19 mouse cellular contexts compared by ENCODE assay signal in genomic region chr2:125484910-125485309, GRCm38 (mm10). TPM values are rescaled to one million over a fixed set of nuclear protein-coding genes. Genes with fewer than 3 reads are reported as not detected.
DNase-seq lines count a peak whose midpoint lies in the region; ATAC-seq and TF ChIP-seq lines count a peak whose summit lies in the region.
"Had no signal": no experiment of that assay in that cellular context is flagged by ENCODE, and none has a peak within 500 bp of the region (broad histone marks: within the 10 kb centered on the region; RNA-seq: fewer than 3 reads in every experiment).

No protein-coding gene starts in this region.

- 79% methylated on average over 9 of the region's 9 CpGs for WGBS in intestine, embryonic 15.5 days
- 79% methylated on average over 9 of the region's 9 CpGs for WGBS in intestine, embryonic 16.5 days
- 69% methylated on average over 9 of the region's 9 CpGs for WGBS in heart, embryonic 12.5 days

- no peak overlapping the region for H3K4me3 ChIP-seq in intestine, embryonic 15.5 days (replicated peaks)
- H3K4me3 ChIP-seq in intestine, embryonic 16.5 days (ENCODE audit: low read length), result no peak overlapping the region
- H3K4me3 ChIP-seq in heart, embryonic 12.5 days, result no peak overlapping the region
- H3K4me3 ChIP-seq in myocyte, result no peak overlapping the region
- H3K4me3 ChIP-seq: limb, embryonic 15.5 days; midbrain, embryonic 10.5 days; neural tube, embryonic 15.5 days had no signal

- no peaks in the 10 kb centered on the region for H3K27me3 ChIP-seq in intestine, embryonic 15.5 days (replicated peaks)
- H3K27me3 ChIP-seq in intestine, embryonic 16.5 days (replicated peaks; ENCODE audit: control insufficient read depth, insufficient read depth, low read length), result no peaks in the 10 kb centered on the region
- H3K27me3 ChIP-seq in heart, embryonic 12.5 days (replicated peaks), result no peaks in the 10 kb centered on the region
- H3K27me3 ChIP-seq in myocyte (ENCODE audit: control insufficient read depth, insufficient read depth, insufficient read length), result no peaks in the 10 kb centered on the region
- H3K27me3 ChIP-seq: neural tube, embryonic 15.5 days had no signal

- H3K79me2 ChIP-seq in myocyte (ENCODE audit: control insufficient read depth, insufficient read depth), result peaks cover 99% of the 10 kb centered on the region

- TF ChIP-seq POLR2A in myocyte (IDR thresholded peaks at IDR 0.05; ENCODE audit: insufficient read length, low read depth), result no peak

- H3K9me3 ChIP-seq in intestine, embryonic 15.5 days, result no peaks in the 10 kb centered on the region
- no peaks in the 10 kb centered on the region for H3K9me3 ChIP-seq in intestine, embryonic 16.5 days (ENCODE audit: control insufficient read depth, low read length)
- H3K9me3 ChIP-seq in heart, embryonic 12.5 days (replicated peaks), result no peaks in the 10 kb centered on the region
- H3K9me3 ChIP-seq: G1E; limb, embryonic 15.5 days; midbrain, embryonic 10.5 days; neural tube, embryonic 15.5 days had no signal

- H3K36me3 ChIP-seq in intestine, embryonic 15.5 days, result no peaks in the 10 kb centered on the region
- H3K36me3 ChIP-seq in intestine, embryonic 16.5 days (ENCODE audit: control insufficient read depth, insufficient read depth, low read length), result no peaks in the 10 kb centered on the region
- no peaks in the 10 kb centered on the region for H3K36me3 ChIP-seq in heart, embryonic 12.5 days
- peaks cover 6% of the 10 kb centered on the region for H3K36me3 ChIP-seq in myocyte (ENCODE audit: control insufficient read depth, insufficient read depth)
- H3K36me3 ChIP-seq: G1E; limb, embryonic 15.5 days; midbrain, embryonic 10.5 days; neural tube, embryonic 15.5 days had no signal

- H3K9ac ChIP-seq in intestine, embryonic 15.5 days, result no peak overlapping the region
- no peak overlapping the region for H3K9ac ChIP-seq in intestine, embryonic 16.5 days (ENCODE audit: low read depth, low read length)
- no peak overlapping the region for H3K9ac ChIP-seq in heart, embryonic 12.5 days
- H3K9ac ChIP-seq: limb, embryonic 15.5 days; neural tube, embryonic 15.5 days had no signal

- 0 out of 2 replicates have a peak overlapping the region, but pooled peaks have one; percentile 32 for H3K27ac ChIP-seq in intestine, embryonic 15.5 days
- no peak overlapping the region; the same call in 1 of the 2 replicates for H3K27ac ChIP-seq in intestine, embryonic 16.5 days (ENCODE audit: low read length)
- H3K27ac ChIP-seq in heart, embryonic 12.5 days (ENCODE audit: poor library complexity, severe bottlenecking), result 0 out of 2 replicates have a peak overlapping the region, but pooled peaks have one; percentile 18
- H3K27ac ChIP-seq: kidney, postnatal 0 days; limb, embryonic 15.5 days; midbrain, embryonic 10.5 days; neural tube, embryonic 15.5 days had no signal

- H3K4me2 ChIP-seq in intestine, embryonic 15.5 days (replicated peaks), result no peak overlapping the region
- H3K4me2 ChIP-seq in intestine, embryonic 16.5 days (ENCODE audit: low read depth, low read length), result no peak overlapping the region
- no peak overlapping the region for H3K4me2 ChIP-seq in heart, embryonic 12.5 days
- H3K4me2 ChIP-seq in myocyte (ENCODE audit: low read depth), result peak overlapping the region; percentile 59
- H3K4me2 ChIP-seq: limb, embryonic 15.5 days; neural tube, embryonic 15.5 days had no signal

- H3ac ChIP-seq in myocyte (ENCODE audit: control insufficient read depth, insufficient read length), result no peak overlapping the region

- ATAC-seq in intestine, embryonic 15.5 days, result no peak
- no peak for ATAC-seq in intestine, embryonic 16.5 days
- ATAC-seq in heart, embryonic 12.5 days (ENCODE audit: insufficient number of reproducible peaks, low FRiP score), result no peak
- ATAC-seq: forebrain, embryonic 14.5 days had no signal

- H3K4me1 ChIP-seq in intestine, embryonic 15.5 days (replicated peaks), result peaks cover 2% of the 10 kb centered on the region; the same call in 1 of the 2 replicates
- peaks cover 8% of the 10 kb centered on the region for H3K4me1 ChIP-seq in intestine, embryonic 16.5 days (ENCODE audit: control insufficient read depth, insufficient read depth, low read length)
- peaks cover 42% of the 10 kb centered on the region for H3K4me1 ChIP-seq in heart, embryonic 12.5 days (replicated peaks)
- H3K4me1 ChIP-seq: midbrain, embryonic 10.5 days; neural tube, embryonic 15.5 days had no signal

- DNase-seq in embryo, embryonic 11 days, result peak; percentile 20
- no peak for DNase-seq in layer of hippocampus, adult 11-12 months (ENCODE audit: low spot score)
- DNase-seq in cerebellum, adult 9-10 months, result no peak
- DNase-seq: adrenal gland, adult 8-10 months; cerebellum, adult 18-20 months; layer of hippocampus, adult 9-11 months; lung, adult 18-20 months; retina, postnatal 1 day; thymus, postnatal 36 days had no signal

TF ChIP-seq in myocyte, 11 proteins besides CTCF, POLR2A, EP300 and RAD21:
- no peak for TF ChIP-seq MYOG (IDR thresholded peaks at IDR 0.05; ENCODE audit: control insufficient read depth in 1 of 3, insufficient read depth in 1 of 3, insufficient read length in 2 of 3, low read depth in 2 of 3)
- no peak for TF ChIP-seq CEBPB (IDR thresholded peaks at IDR 0.05; ENCODE audit: insufficient read depth, poor library complexity, severe bottlenecking)
- no peak for TF ChIP-seq TCF3 (IDR thresholded peaks at IDR 0.05; ENCODE audit: insufficient read length, low read depth)
- TF ChIP-seq SRF (IDR thresholded peaks at IDR 0.05; ENCODE audit: control insufficient read depth, insufficient read length, low read depth), result no peak
- TF ChIP-seq E2F4 (IDR thresholded peaks at IDR 0.05; ENCODE audit: insufficient read depth), result no peak
- no peak for TF ChIP-seq MAX (IDR thresholded peaks at IDR 0.05; ENCODE audit: low read depth)
- TF ChIP-seq REST (IDR thresholded peaks at IDR 0.05; ENCODE audit: insufficient read depth, insufficient read length), result no peak
- no peak for TF ChIP-seq POLR2AphosphoS2 (IDR thresholded peaks at IDR 0.05; ENCODE audit: insufficient read length, low read depth)
- no peak for TF ChIP-seq MYOD1 (IDR thresholded peaks at IDR 0.05; ENCODE audit: control insufficient read depth in 1 of 3, insufficient read length in 2 of 3, low read depth in 2 of 3)
- no peak for TF ChIP-seq TCF12 (IDR thresholded peaks at IDR 0.05; ENCODE audit: insufficient read depth, poor library complexity, severe bottlenecking)
- no peak for TF ChIP-seq USF1 (IDR thresholded peaks at IDR 0.05; ENCODE audit: low read depth)
TF ChIP-seq in myocyte: peak in this region for 0.

RNA-seq across cellular contexts. Expression of gene Gm9913, which starts 20.0 kb away (rescaled TPM):
- 0.28 and 0.35 TPM in 2 replicates for polyA plus RNA-seq in intestine, embryonic 15.5 days (2015; fragmentation: Nextera tagmentation; extraction: Ambion mirVana)
- 0.16 and 0.51 TPM in 2 replicates for polyA plus RNA-seq in intestine, embryonic 16.5 days (2015; fragmentation: Nextera tagmentation; extraction: Ambion mirVana)
- polyA plus RNA-seq in heart, embryonic 12.5 days (2016; fragmentation: Nextera tagmentation; extraction: Ambion mirVana), result 0.57 and 0.70 TPM in 2 replicates
- 0.37 TPM for polyA plus RNA-seq in myocyte (2012; fragmentation: generic; extraction: Trizol)
- polyA plus RNA-seq: G1E had no signal

RNA-seq across cellular contexts. Expression of gene Fbn1, which starts 22.9 kb away (rescaled TPM):
- polyA plus RNA-seq in intestine, embryonic 15.5 days (2015; fragmentation: Nextera tagmentation; extraction: Ambion mirVana), result 20.8 and 21.9 TPM in 2 replicates
- polyA plus RNA-seq in intestine, embryonic 16.5 days (2015; fragmentation: Nextera tagmentation; extraction: Ambion mirVana), result 12.6 and 15.6 TPM in 2 replicates
- polyA plus RNA-seq in heart, embryonic 12.5 days (2016; fragmentation: Nextera tagmentation; extraction: Ambion mirVana), result 38.8 and 44.1 TPM in 2 replicates
- 125 TPM for polyA plus RNA-seq in myocyte (2012; fragmentation: generic; extraction: Trizol)
- polyA plus RNA-seq: G1E had no signal
